Mouse (Mus musculus): ENCODE measurements around the gene Rnf41.

- TF ChIP-seq POLR2A (IDR thresholded peaks at IDR 0.05; ENCODE audit: low read depth, low read length), result no peak
- TF ChIP-seq CTCF (IDR thresholded peaks at IDR 0.05; ENCODE audit: extremely low read depth, insufficient read depth, insufficient read length, insufficient replicate concordance), result no peak
Observed at GRCm38 (mm10) chr10:128442718-128443117, 31.3 kb downstream of the Rnf41 start.

Measured in spleen, adult 2 months (tissue).